Mouse (Mus musculus) E14TG2a.4 (cell line): ENCODE results near the gene Tra2b.
"Not testable (repeated sequence)": the region's sequence is repeated elsewhere in the genome, so short reads cannot be mapped to it uniquely, and the experiment has no call there.

Experiments
- H3K27me3 ChIP-seq: 2 replicates; pipeline ENCODE4 v1.6.1; 2014; ENCODE audit warnings: low read length, control low read depth; ENCODE audit not compliant: insufficient read depth
- H3K36me3 ChIP-seq: 2 replicates; pipeline ENCODE4 v1.6.1; 2014; ENCODE audit warnings: low read length, control low read depth; ENCODE audit not compliant: insufficient read depth
- H3K4me1 ChIP-seq: replicated peaks from 2 replicates; pipeline ENCODE4 v1.6.1; 2014; ENCODE audit warnings: low read depth, low read length, control low read depth
- H3K4me3 ChIP-seq: replicated peaks from 2 replicates; pipeline ENCODE4 v1.5.1; 2014; ENCODE audit warnings: mild to moderate bottlenecking, low read length
- H3K9me3 ChIP-seq: 2 replicates; pipeline ENCODE4 v1.6.1; 2014; ENCODE audit warnings: low read length, control low read depth
- CTCF ChIP-seq: conservative IDR thresholded peaks from 2 replicates; pipeline ENCODE4 v1.5.1; 2014; ENCODE audit warnings: low read length
- NANOG ChIP-seq: IDR thresholded peaks from 2 replicates; pipeline ENCODE4 v1.6.1; 2014; ENCODE audit warnings: borderline replicate concordance, low read length, mixed read lengths
- POU5F1 ChIP-seq: IDR thresholded peaks from 2 replicates; pipeline ENCODE4 v1.6.1; 2014; ENCODE audit warnings: low read length, borderline replicate concordance

The Tra2b gene

GRCm38 (mm10) chr16:22261563-22261962, 4.2 kb downstream of the Tra2b start:
- H3K36me3 ChIP-seq: peaks cover 54% of the 10 kb centered on the region
- H3K27me3 ChIP-seq: no peaks in the 10 kb centered on the region
- H3K9me3 ChIP-seq: no peaks in the 10 kb centered on the region
- peaks cover 76% of the 10 kb centered on the region for H3K4me1 ChIP-seq
- H3K4me3 ChIP-seq: peak overlapping the region; percentile 99
- TF ChIP-seq CTCF (no peak), POU5F1 (no peak), NANOG (no peak)

- H3K4me1 ChIP-seq: peaks cover 82% of the 10 kb centered on the region
- TF ChIP-seq CTCF: no peak
- no peak for TF ChIP-seq NANOG
- TF ChIP-seq POU5F1: no peak
- no peaks in the 10 kb centered on the region for H3K9me3 ChIP-seq
- peak overlapping the region; percentile 99 for H3K4me3 ChIP-seq
- no peaks in the 10 kb centered on the region for H3K27me3 ChIP-seq
- peaks cover 64% of the 10 kb centered on the region for H3K36me3 ChIP-seq
Measured at GRCm38 (mm10) chr16:22260423-22261143, 5.2 kb downstream of the Tra2b start.

- H3K27me3 ChIP-seq, H3K4me3 ChIP-seq, H3K9me3 ChIP-seq: not testable (repeated sequence)
- peaks cover 65% of the 10 kb centered on the region for H3K4me1 ChIP-seq
- peaks cover 97% of the 10 kb centered on the region for H3K36me3 ChIP-seq
Measured at GRCm38 (mm10) chr16:22252255-22252654, 13.6 kb downstream of the Tra2b start.

DNA sequence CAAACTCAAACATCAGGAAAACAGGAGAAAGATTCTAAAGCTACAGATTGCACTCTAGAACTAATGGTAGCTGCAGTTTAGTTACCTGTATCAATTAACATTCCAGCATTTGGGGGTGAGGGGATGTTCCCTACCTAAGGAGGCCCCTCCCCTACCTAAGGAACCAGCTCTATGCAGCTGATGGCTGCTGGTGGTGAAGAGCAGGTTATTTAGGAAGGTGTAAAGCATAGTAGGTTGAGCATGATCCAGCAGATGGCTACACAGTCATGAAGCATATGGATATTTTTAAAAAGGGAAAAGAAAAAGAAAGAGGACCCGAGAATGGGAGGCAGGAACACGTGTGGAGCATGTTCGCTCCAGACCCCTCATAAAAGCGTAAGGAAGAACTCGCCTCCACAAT, 15.5 kb downstream of the Tra2b start:
- Histone ChIP-seq H3K4me3 (no peak overlapping the region), H3K9me3 (no peaks in the 10 kb centered on the region), H3K36me3 (peaks cover 95% of the 10 kb centered on the region), H3K27me3 (no peaks in the 10 kb centered on the region), H3K4me1 (peaks cover 45% of the 10 kb centered on the region)
- TF ChIP-seq CTCF (no peak), NANOG (no peak)

DNA sequence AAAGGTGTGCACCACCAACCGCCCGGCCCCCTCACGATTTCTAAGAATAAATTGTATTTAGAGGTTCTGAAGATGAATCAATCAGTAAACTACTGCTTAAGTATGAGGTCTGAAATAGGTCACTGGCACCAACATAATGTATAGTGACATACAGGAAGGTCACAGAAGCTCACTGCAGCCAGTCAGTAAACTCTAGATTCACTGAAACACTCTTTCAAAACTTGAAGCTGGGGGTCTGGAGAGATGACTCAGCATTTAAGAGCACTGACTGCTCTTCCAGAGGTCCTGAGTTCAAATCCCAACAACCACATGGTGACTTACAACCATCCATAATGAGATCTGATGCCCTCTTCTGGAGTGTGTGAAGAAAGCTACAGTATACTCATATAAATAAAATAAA, 16.1 kb downstream of the Tra2b start:
- Histone ChIP-seq H3K4me3 (no peak overlapping the region), H3K36me3 (peaks cover 95% of the 10 kb centered on the region), H3K4me1 (peaks cover 42% of the 10 kb centered on the region), H3K27me3 (no peaks in the 10 kb centered on the region), H3K9me3 (no peaks in the 10 kb centered on the region)
- no peak for TF ChIP-seq POU5F1
- TF ChIP-seq CTCF: no peak
- TF ChIP-seq NANOG: no peak

DNA sequence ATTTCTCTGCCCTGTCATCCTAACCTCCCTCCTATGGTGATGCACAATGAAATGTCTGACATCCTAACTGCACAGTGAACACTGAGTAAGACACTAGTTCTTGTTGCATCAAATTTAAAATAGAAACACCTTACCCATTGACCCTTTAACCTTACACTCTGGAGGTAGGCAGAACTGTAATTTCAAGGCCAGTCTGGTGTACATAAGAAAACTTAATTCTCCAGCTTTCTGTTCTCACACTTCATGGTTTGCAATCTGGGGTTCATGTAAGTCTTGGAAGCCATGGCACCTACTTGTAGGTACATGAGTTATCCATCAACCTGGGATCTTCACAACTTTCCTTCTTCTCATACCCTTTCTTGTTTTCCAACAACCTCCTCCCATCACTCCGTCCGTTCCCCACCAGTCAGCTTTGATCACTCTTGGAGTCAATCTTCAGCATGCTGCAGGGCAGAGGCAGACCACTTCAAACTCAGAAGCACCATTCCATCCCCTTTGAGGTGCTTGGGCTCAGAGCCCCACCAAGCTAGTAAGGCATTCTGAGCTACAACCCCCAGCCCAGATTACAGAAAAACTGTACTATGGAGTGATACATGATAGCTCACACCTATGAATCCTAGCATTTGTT, 23.5 kb downstream of the Tra2b start:
- Histone ChIP-seq H3K9me3 (no peaks in the 10 kb centered on the region), H3K27me3 (no peaks in the 10 kb centered on the region)
- TF ChIP-seq POU5F1 (no peak), CTCF (no peak), NANOG (no peak)

GRCm38 (mm10) chr16:22241376-22242238, 24.2 kb downstream of the Tra2b start:
- Histone ChIP-seq H3K4me3 (no peak overlapping the region), H3K4me1 (peaks cover 37% of the 10 kb centered on the region), H3K9me3 (no peaks in the 10 kb centered on the region), H3K27me3 (no peaks in the 10 kb centered on the region), H3K36me3 (peaks cover 65% of the 10 kb centered on the region)
- TF ChIP-seq NANOG: no peak
- no peak for TF ChIP-seq CTCF
- no peak for TF ChIP-seq POU5F1

More for the DNA sequence above, 23.5 kb downstream of the Tra2b start:
- Histone ChIP-seq H3K36me3 (peaks cover 72% of the 10 kb centered on the region), H3K4me1 (peaks cover 37% of the 10 kb centered on the region), H3K4me3 (no peak overlapping the region)

DNA sequence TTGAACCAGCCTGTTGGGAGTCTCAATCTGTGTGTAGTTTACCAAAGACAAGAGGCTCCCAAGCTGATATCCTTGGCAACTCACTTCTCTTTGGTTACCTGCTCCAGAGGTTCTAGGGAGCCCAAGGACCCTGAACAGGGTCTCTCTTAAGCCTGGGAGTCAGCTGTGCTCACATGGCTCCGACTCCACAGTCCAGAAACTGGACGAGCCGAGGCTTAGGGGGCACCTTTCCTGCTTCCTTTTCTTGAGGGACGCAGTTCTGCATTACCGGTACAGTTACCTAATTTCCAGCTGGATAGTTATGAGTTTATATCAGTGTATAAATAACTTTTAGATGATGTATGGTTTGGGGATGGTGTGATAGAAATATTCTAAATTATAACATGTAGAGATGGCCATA, 24.9 kb downstream of the Tra2b start:
- no peaks in the 10 kb centered on the region for H3K27me3 ChIP-seq
- peaks cover 60% of the 10 kb centered on the region for H3K36me3 ChIP-seq
- TF ChIP-seq CTCF: no peak
- TF ChIP-seq NANOG: no peak
- no peak for TF ChIP-seq POU5F1
- no peaks in the 10 kb centered on the region for H3K9me3 ChIP-seq
- peaks cover 37% of the 10 kb centered on the region for H3K4me1 ChIP-seq
- H3K4me3 ChIP-seq: no peak overlapping the region
